Mouse (Mus musculus): Measurements from ENCODE around the gene Pou2f2. TPM values are rescaled to one million over a fixed set of nuclear protein-coding genes. Genes with fewer than 3 reads are reported as not detected.

Gene Pou2f2
- polyA plus RNA-seq (2015; fragmentation: Nextera tagmentation; extraction: Ambion mirVana), result 0.52 and 0.67 TPM in 2 replicates

DNA sequence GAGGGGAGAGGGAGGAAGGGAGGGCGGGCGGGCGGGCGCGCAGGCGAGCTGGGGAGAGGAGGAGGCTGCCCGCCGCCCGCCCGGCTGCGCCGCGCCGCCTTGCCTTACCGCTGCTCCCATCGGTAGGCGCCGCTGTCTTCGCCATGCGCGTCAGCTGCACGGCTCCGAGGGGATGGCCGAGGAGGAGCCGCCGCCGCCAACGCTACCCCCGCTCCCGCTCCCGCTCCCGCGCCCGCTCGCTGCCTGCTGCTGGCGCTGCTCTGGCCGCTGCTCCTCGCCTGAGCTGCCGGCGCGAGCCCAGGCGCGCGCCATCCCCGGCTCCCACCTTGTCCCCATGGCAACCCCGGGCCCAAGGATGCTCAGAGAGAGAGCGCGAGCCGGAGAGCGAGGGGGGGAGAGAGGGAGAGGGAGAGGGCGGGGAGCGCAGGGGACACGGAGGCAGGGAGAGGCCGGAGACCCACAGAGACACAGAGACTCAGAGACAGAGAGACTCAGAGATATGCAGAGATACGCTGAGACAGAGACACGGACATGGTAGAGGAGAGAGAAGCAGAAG, at the start of gene Pou2f2:
Pou2f2 (minus strand) TSS at position 121 of the 556 bp plus-strand sequence.
- Histone ChIP-seq H3K4me2 (replicated peaks; ENCODE audit: low read depth) (peak within 1 kb of the TSS; percentile 78), H3K9ac (ENCODE audit: low read length) (peak within 1 kb of the TSS; percentile 8; the same call in 1 of the 2 replicates), H3K27me3 (ENCODE audit: control insufficient read depth, insufficient read depth, low read length) (peaks cover 26% of the 10 kb centered on the region; the same call in 1 of the 2 replicates), H3K9me3 (ENCODE audit: control insufficient read depth, low read length) (no peaks in the 10 kb centered on the region), H3K27ac (replicated peaks) (no peak within 1 kb of the TSS), H3K36me3 (ENCODE audit: control insufficient read depth, insufficient read depth, low read length) (no peaks in the 10 kb centered on the region), H3K4me3 (ENCODE audit: low read depth, low read length) (peak within 1 kb of the TSS; percentile 43), H3K4me1 (replicated peaks; ENCODE audit: control insufficient read depth, insufficient read depth) (no peaks in the 10 kb centered on the region; the same call in 1 of the 2 replicates)
- TF ChIP-seq CTCF (IDR thresholded peaks at IDR 0.05; ENCODE audit: low read depth), result peak; percentile 63
- TF ChIP-seq EP300 (optimal IDR thresholded peaks at IDR 0.05), result no peak
- peak; percentile 79 for ATAC-seq (ENCODE audit: low FRiP score, low TSS enrichment)
- peak; percentile 73 for DNase-seq (ENCODE audit: low spot score)
- WGBS, result under 1% methylated on average over 27 of the region's 56 CpGs

- no peaks in the 10 kb centered on the region for H3K27me3 ChIP-seq (ENCODE audit: control insufficient read depth, insufficient read depth, low read length)
- H3K27ac ChIP-seq (replicated peaks), result no peak overlapping the region
- no peak overlapping the region for H3K9ac ChIP-seq (ENCODE audit: low read length)
- H3K4me1 ChIP-seq (replicated peaks; ENCODE audit: control insufficient read depth, insufficient read depth), result no peaks in the 10 kb centered on the region
- peaks cover 35% of the 10 kb centered on the region for H3K36me3 ChIP-seq (ENCODE audit: control insufficient read depth, insufficient read depth, low read length)
- DNase-seq (ENCODE audit: low spot score), result no peak
- no peaks in the 10 kb centered on the region for H3K9me3 ChIP-seq (ENCODE audit: control insufficient read depth, low read length)
- no peak for ATAC-seq (ENCODE audit: low FRiP score, low TSS enrichment)
- WGBS, result 72% methylated on average over 1 of the region's 1 CpGs
- TF ChIP-seq CTCF (IDR thresholded peaks at IDR 0.05; ENCODE audit: low read depth) (no peak), EP300 (optimal IDR thresholded peaks at IDR 0.05) (no peak)
- H3K4me3 ChIP-seq (ENCODE audit: low read depth, low read length), result no peak overlapping the region
- no peak overlapping the region for H3K4me2 ChIP-seq (replicated peaks; ENCODE audit: low read depth)
Measured at GRCm38 (mm10) chr7:25227523-25228300, 48.2 kb upstream of the Pou2f2 start.

GRCm38 (mm10) chr7:25222275-25222967, 42.9 kb upstream of the Pou2f2 start:
- H3K9ac ChIP-seq (ENCODE audit: low read length), result peak overlapping the region; percentile 79; the same call in 1 of the 2 replicates
- H3K4me2 ChIP-seq (replicated peaks; ENCODE audit: low read depth), result peak overlapping the region; percentile 85
- DNase-seq (ENCODE audit: low spot score) (no peak), ATAC-seq (ENCODE audit: low FRiP score, low TSS enrichment) (no peak)
- H3K9me3 ChIP-seq (ENCODE audit: control insufficient read depth, low read length), result no peaks in the 10 kb centered on the region
- H3K36me3 ChIP-seq (ENCODE audit: control insufficient read depth, insufficient read depth, low read length), result peaks cover 20% of the 10 kb centered on the region
- no peaks in the 10 kb centered on the region for H3K27me3 ChIP-seq (ENCODE audit: control insufficient read depth, insufficient read depth, low read length)
- peaks cover 11% of the 10 kb centered on the region for H3K4me1 ChIP-seq (replicated peaks; ENCODE audit: control insufficient read depth, insufficient read depth)
- 72% methylated on average over 10 of the region's 10 CpGs for WGBS
- TF ChIP-seq EP300 (optimal IDR thresholded peaks at IDR 0.05) (no peak), CTCF (IDR thresholded peaks at IDR 0.05; ENCODE audit: low read depth) (no peak)
- H3K4me3 ChIP-seq (ENCODE audit: low read depth, low read length), result peak overlapping the region; percentile 74
- H3K27ac ChIP-seq (replicated peaks), result no peak overlapping the region

DNA sequence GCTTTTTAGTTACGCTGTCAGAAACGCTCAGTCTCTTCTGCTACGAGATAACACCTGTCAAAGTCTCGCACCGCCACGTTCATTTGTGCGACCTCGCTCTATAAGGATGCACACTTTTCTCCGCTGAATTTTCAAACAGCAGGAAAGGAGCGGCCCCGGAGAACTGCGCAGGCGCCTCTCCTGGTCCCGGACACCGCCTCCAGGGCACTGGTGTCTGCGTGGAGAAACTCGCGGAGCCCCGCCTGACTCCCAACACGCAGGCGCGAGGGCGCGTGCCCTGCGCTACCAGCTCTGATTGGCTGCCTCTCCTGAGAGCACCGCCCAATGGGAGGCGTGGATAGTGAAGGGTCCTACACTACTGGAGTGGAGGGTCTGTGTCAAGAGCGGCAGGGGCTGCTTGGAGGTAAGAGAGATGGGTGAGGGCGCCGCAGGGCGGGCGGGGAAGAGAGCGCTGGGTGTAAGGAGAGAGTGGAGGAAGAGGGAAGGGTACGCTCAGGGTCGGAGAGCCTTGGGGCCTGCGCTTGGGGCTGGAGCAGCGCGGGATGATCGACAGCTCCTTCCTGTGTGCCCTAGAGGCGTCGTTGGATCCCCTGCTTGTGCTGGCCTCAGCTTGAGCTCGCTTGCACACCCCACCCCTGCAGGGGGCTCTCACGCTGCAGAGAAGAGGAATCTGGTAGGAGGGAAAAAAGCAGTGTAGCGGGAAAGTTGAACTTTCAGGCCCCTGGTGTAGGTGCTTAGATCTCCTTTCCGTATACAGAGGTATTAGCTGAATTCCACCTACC, 41.8 kb upstream of the Pou2f2 start, which contains the start of gene Zfp526:
Zfp526 (plus strand) TSS at position 324 of the 782 bp plus-strand sequence.
- peaks cover 11% of the 10 kb centered on the region for H3K4me1 ChIP-seq (replicated peaks; ENCODE audit: control insufficient read depth, insufficient read depth)
- H3K36me3 ChIP-seq (ENCODE audit: control insufficient read depth, insufficient read depth, low read length), result peaks cover 12% of the 10 kb centered on the region; the same call in 1 of the 2 replicates
- DNase-seq (ENCODE audit: low spot score), result peak; percentile 98
- under 1% methylated on average over 42 of the region's 45 CpGs for WGBS
- no peaks in the 10 kb centered on the region for H3K27me3 ChIP-seq (ENCODE audit: control insufficient read depth, insufficient read depth, low read length)
- H3K27ac ChIP-seq (replicated peaks), result peak within 1 kb of the TSS; percentile 88
- ATAC-seq (ENCODE audit: low FRiP score, low TSS enrichment), result peak; percentile 89
- peak within 1 kb of the TSS; percentile 74 for H3K4me3 ChIP-seq (ENCODE audit: low read depth, low read length)
- TF ChIP-seq CTCF (IDR thresholded peaks at IDR 0.05; ENCODE audit: low read depth), result peak; percentile 41
- no peak for TF ChIP-seq EP300 (optimal IDR thresholded peaks at IDR 0.05)
- H3K9me3 ChIP-seq (ENCODE audit: control insufficient read depth, low read length), result no peaks in the 10 kb centered on the region
- peak within 1 kb of the TSS; percentile 85 for H3K4me2 ChIP-seq (replicated peaks; ENCODE audit: low read depth)
- peak within 1 kb of the TSS; percentile 79 for H3K9ac ChIP-seq (ENCODE audit: low read length)

DNA sequence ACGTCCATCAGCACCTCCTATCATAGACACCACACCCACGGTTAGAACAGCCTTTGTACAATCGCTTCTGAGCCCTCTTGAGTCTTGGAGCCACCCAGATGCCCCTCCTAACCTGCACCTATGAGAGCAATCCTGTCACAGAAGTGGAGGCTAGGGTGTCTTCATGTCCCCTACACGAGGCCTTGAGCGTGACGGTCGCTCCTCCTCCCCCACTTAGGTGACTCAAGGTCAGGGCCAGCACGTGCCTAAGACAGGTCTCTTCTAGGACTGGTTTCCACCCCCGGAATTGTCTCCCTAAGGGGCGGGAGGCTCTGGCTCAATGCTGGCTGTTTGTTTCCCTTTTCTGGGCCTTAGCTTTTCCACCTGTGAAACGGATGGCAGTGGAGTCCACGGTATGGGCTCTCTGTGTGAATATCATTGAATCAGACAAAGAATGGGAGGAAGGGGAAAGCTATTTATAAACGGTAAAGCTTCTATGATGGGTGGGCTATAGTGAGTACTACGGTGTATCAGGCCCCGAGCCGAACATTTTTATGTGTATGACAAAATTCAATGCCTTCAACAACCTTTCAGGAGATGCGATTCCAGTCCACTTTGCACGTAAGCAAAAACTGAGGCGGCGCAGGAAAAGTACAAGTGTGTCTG, 41.1 kb upstream of the Pou2f2 start, which contains the start of gene Dedd2:
Dedd2 (minus strand) TSS at position 159 of the 645 bp plus-strand sequence.
- ATAC-seq (ENCODE audit: low FRiP score, low TSS enrichment), result no peak
- H3K27ac ChIP-seq (replicated peaks), result peak within 1 kb of the TSS; percentile 88
- no peaks in the 10 kb centered on the region for H3K27me3 ChIP-seq (ENCODE audit: control insufficient read depth, insufficient read depth, low read length)
- H3K9me3 ChIP-seq (ENCODE audit: control insufficient read depth, low read length), result no peaks in the 10 kb centered on the region
- peak within 1 kb of the TSS; percentile 82 for H3K9ac ChIP-seq (ENCODE audit: low read length)
- H3K4me2 ChIP-seq (replicated peaks; ENCODE audit: low read depth), result peak within 1 kb of the TSS; percentile 85
- peak within 1 kb of the TSS; percentile 74 for H3K4me3 ChIP-seq (ENCODE audit: low read depth, low read length)
- H3K4me1 ChIP-seq (replicated peaks; ENCODE audit: control insufficient read depth, insufficient read depth), result peaks cover 11% of the 10 kb centered on the region
- WGBS, result 3% methylated on average over 20 of the region's 20 CpGs
- DNase-seq (ENCODE audit: low spot score), result peak; percentile 60
- H3K36me3 ChIP-seq (ENCODE audit: control insufficient read depth, insufficient read depth, low read length), result peaks cover 7% of the 10 kb centered on the region; the same call in 1 of the 2 replicates
- TF ChIP-seq EP300 (optimal IDR thresholded peaks at IDR 0.05), result no peak
- TF ChIP-seq CTCF (IDR thresholded peaks at IDR 0.05; ENCODE audit: low read depth), result no peak
